Mouse (Mus musculus): Measurements from ENCODE around the gene Klf4.

DNA sequence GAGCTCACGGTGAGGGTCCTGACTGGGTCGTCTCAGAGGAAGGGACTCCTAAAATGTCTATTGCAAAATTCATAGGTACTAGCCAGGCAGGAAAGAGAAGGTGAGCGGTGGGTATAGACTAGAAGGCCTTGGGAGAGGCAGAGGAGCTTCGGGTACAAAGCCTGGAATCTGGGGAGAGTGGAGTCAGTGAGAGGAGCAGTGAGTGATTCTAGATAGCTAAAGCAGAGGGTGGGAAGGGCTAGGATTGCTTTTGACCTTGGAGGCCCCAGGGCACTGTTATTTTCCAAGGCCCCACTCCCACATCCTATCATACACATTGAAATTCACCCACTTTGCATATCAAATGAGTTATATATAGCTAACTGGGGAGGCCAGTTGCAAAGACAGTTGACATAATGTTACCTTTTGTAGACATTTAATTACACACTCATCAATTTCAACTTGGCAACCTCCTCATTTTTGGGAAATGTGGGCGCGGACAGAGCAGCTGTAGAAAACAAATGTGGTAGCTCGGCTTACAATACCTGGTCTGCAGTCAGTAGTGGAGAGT lies 55.0 kb downstream of the Klf4 start:
- TF ChIP-seq CTCF (IDR thresholded peaks at IDR 0.05) (no peak), POLR2A (IDR thresholded peaks at IDR 0.05; ENCODE audit: insufficient read depth, low read depth, low read length) (no peak), EP300 (IDR thresholded peaks at IDR 0.05; ENCODE audit: insufficient read depth, low read depth, low read length) (no peak)

Measured in heart, adult 2 months (tissue).